Mouse (Mus musculus) liver, embryonic 12.5 days (tissue): ENCODE data around the gene Tcta. TPM values are rescaled to one million over a fixed set of nuclear protein-coding genes. Genes with fewer than 3 reads are reported as not detected.

Experiments used
- ATAC-seq: fragments of 200-750 bp; cut with Nextera tagmentation; 2 replicates; pipeline ENCODE4 v1.8.0; 2017; ENCODE audit warnings: moderate number of reproducible peaks, mild to moderate bottlenecking, moderate library complexity
- H3K27ac ChIP-seq: fragments of 300-500 bp; sonication (generic); 2 replicates; pipeline ENCODE4 v1.5.1; 2016; ENCODE audit warnings: mild to moderate bottlenecking
- H3K27me3 ChIP-seq: fragments of 300-500 bp; sonication (generic); replicated peaks from 2 replicates; pipeline ENCODE4 v1.6.1; 2016; ENCODE audit warnings: mild to moderate bottlenecking, moderate library complexity
- H3K36me3 ChIP-seq: fragments of 300-500 bp; sonication (generic); 2 replicates; pipeline ENCODE4 v1.6.1; 2016; ENCODE audit warnings: mild to moderate bottlenecking, moderate library complexity
- H3K4me1 ChIP-seq: fragments of 300-500 bp; sonication (generic); 2 replicates; pipeline ENCODE4 v1.6.1; 2016
- H3K4me2 ChIP-seq: fragments of 300-500 bp; sonication (generic); 2 replicates; pipeline ENCODE4 v1.6.1; 2016; ENCODE audit warnings: mild to moderate bottlenecking, moderate library complexity
- H3K4me3 ChIP-seq: fragments of 300-500 bp; sonication (generic); 2 replicates; pipeline ENCODE4 v1.5.1; 2016; ENCODE audit warnings: mild to moderate bottlenecking, moderate library complexity
- H3K9ac ChIP-seq: fragments of 300-500 bp; sonication (generic); 2 replicates; pipeline ENCODE4 v1.6.1; 2016; ENCODE audit warnings: mild to moderate bottlenecking, moderate library complexity
- H3K9me3 ChIP-seq: fragments of 300-500 bp; sonication (generic); replicated peaks from 2 replicates; pipeline ENCODE4 v1.6.1; 2016; ENCODE audit warnings: mild to moderate bottlenecking, moderate library complexity
- WGBS: fragments of 180-500 bp; shearing (Covaris S2); methylation state at CpG from one replicate; pipeline ENCODE4 v1.1.7; 2016; ENCODE audit not compliant: insufficient replicate concordance; 5-methylcytosine and 5-hydroxymethylcytosine counted together
- polyA plus RNA-seq: library from polyadenylated mRNA; unstranded; fragments of >200 nt; fragmentation: Nextera tagmentation; extraction: Ambion mirVana; gene quantifications from 2 replicates; pipeline ENCODE4 v1.2.1, GENCODE M21; 2016

Gene Tcta
- 13.4 TPM in 2 replicates for polyA plus RNA-seq

DNA sequence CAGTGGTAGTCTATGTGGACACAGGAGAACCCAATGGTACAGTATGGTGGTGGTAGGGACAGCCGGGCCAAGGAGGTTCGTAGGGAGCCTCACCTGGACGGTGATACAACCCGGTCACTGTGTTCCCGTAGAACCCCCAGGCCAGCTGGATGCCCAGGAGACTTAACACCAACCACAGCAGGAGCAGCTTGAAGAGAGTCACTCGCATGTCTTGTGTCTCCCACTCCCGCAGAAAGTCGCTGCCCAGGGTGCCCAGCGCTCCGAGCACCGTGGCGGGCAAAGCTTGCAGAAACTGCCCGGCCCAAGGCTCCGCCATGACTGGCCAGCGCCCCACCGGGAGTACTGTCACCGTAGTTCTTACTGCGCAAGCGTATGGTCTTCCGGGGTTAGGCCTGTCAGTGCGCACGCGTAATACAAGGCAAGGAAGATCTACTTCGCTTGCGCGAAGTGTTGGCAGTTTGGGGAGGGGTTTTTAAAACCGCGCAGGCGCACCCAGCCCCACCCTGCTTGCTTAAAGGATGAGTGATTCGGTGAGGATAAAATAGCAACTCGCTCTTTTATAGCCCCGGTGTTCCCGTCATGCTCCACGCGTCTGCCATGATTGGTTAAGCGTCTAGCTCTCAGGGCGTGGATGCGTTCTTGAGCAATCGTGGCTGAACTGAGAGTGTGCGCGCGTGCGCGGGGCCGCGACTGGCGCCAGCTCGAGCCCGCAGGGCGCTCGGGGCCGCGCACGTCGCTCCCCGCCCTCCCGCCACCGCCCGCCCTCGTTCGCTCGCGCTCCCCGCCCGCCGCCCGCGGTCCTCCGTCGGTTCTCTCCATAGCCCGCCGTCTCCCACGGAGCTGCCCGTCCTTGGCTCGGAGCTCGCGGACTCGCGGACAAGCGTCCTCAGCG, at the start of gene Tcta, which contains the start of gene Rhoa:
Tcta (minus strand) TSS at position 532 of the 892 bp plus-strand sequence.
Rhoa (plus strand) TSS at position 501 of the 892 bp plus-strand sequence.
- H3K4me1 ChIP-seq = peaks cover 49% of the 10 kb centered on the region
- H3K9me3 ChIP-seq = no peaks in the 10 kb centered on the region
- under 1% methylated on average over 81 of the region's 81 CpGs for WGBS

GRCm38 (mm10) chr9:108349727-108350126, 43.8 kb upstream of the Tcta start:
- WGBS = 39% methylated on average over 4 of the region's 4 CpGs
- Histone ChIP-seq H3K27me3 (no peaks in the 10 kb centered on the region), H3K4me2 (peak overlapping the region; percentile 84), H3K27ac (peak overlapping the region; percentile 97), H3K36me3 (peaks cover 52% of the 10 kb centered on the region), H3K9me3 (no peaks in the 10 kb centered on the region), H3K9ac (peak overlapping the region; percentile 89), H3K4me1 (peaks cover 47% of the 10 kb centered on the region), H3K4me3 (peak overlapping the region; percentile 89)
- ATAC-seq = peak; percentile 33; the same call in 1 of the 2 replicates

More for the DNA sequence above, at the start of gene Tcta, which contains the start of gene Rhoa:
- Histone ChIP-seq H3K4me2 (peak within 1 kb of the TSS; percentile 92), H3K27ac (peak within 1 kb of the TSS; percentile 100), H3K9ac (peak within 1 kb of the TSS; percentile 99), H3K4me3 (peak within 1 kb of the TSS; percentile 94), H3K27me3 (no peaks in the 10 kb centered on the region), H3K36me3 (peaks cover 38% of the 10 kb centered on the region)
- ATAC-seq = peak; percentile 88

- H3K9ac ChIP-seq = peak overlapping the region; percentile 89
- H3K27me3 ChIP-seq = no peaks in the 10 kb centered on the region
- H3K9me3 ChIP-seq = no peaks in the 10 kb centered on the region
- peak overlapping the region; percentile 84 for H3K4me2 ChIP-seq
- no peak for ATAC-seq
- peaks cover 37% of the 10 kb centered on the region for H3K36me3 ChIP-seq
- H3K4me3 ChIP-seq = peak overlapping the region; percentile 89
- peaks cover 61% of the 10 kb centered on the region for H3K4me1 ChIP-seq
- peak overlapping the region; percentile 97 for H3K27ac ChIP-seq
- 3% methylated on average over 14 of the region's 14 CpGs for WGBS
Measured at GRCm38 (mm10) chr9:108348290-108348680, 42.3 kb upstream of the Tcta start.

DNA sequence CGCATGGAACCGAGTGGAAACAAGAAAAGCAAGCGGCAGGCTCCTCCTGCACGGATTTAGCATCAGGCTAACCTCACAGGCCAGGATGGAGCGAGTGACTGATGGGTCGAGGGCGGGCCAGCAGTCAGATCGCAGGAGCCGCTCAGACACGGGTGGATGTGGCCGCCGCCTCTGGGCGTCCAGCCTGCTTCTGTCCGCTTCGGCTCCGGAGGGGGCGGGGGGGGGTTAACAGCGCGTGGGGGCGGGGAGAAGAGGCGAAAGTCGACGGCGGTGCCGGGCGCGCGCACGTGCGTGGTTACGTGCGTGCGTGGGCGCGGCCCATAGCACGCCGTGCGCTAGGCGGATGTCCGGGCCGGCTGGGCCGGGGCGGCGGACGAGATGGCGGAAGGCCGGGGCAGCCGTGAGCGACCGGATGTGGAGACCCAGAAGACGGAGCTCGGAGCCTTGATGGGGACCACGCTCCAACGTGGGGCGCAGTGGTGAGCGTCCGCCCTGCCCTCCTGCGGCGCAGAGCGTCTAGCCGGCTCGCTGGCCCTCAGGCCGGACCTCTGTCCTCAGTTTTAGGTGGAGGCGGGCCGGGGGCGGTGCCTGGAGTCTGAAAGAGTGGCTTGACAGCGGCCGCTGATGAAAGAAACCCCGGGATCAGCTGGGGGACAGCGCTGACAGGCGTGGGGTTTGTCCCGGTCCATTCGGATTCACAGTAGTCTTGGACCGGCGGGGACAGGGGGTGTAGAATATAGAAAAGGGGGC, 41.8 kb upstream of the Tcta start, which contains the start of gene Usp4:
Usp4 (plus strand) TSS at position 314 of the 750 bp plus-strand sequence.
- under 1% methylated on average over 75 of the region's 75 CpGs for WGBS

GRCm38 (mm10) chr9:108347024-108347423, 41.1 kb upstream of the Tcta start:
- H3K9ac ChIP-seq = peak overlapping the region; percentile 89
- WGBS = 6% methylated on average over 11 of the region's 11 CpGs

More for the DNA sequence above, 41.8 kb upstream of the Tcta start, which contains the start of gene Usp4:
- H3K27me3 ChIP-seq = no peaks in the 10 kb centered on the region
- H3K9ac ChIP-seq = peak within 1 kb of the TSS; percentile 89
- H3K4me2 ChIP-seq = peak within 1 kb of the TSS; percentile 84
- H3K36me3 ChIP-seq = peaks cover 32% of the 10 kb centered on the region
- no peaks in the 10 kb centered on the region for H3K9me3 ChIP-seq
- peak within 1 kb of the TSS; percentile 97 for H3K27ac ChIP-seq
- H3K4me3 ChIP-seq = peak within 1 kb of the TSS; percentile 89
- H3K4me1 ChIP-seq = peaks cover 67% of the 10 kb centered on the region
- ATAC-seq = peak; percentile 88

GRCm38 (mm10) chr9:108344471-108344870, 38.5 kb upstream of the Tcta start:
- H3K4me1 ChIP-seq = peaks cover 76% of the 10 kb centered on the region
- H3K27me3 ChIP-seq = no peaks in the 10 kb centered on the region
- no peak overlapping the region for H3K4me3 ChIP-seq
- ATAC-seq = no peak
- H3K4me2 ChIP-seq = peak overlapping the region; percentile 71
- peak overlapping the region; percentile 98 for H3K9ac ChIP-seq
- 81% methylated on average over 4 of the region's 4 CpGs for WGBS
- H3K9me3 ChIP-seq = no peaks in the 10 kb centered on the region
- peaks cover 23% of the 10 kb centered on the region for H3K36me3 ChIP-seq
- peak overlapping the region; percentile 100 for H3K27ac ChIP-seq

More at GRCm38 (mm10) chr9:108347024-108347423, 41.1 kb upstream of the Tcta start:
- H3K27ac ChIP-seq = peak overlapping the region; percentile 97
- no peak for ATAC-seq
- no peaks in the 10 kb centered on the region for H3K27me3 ChIP-seq
- peak overlapping the region; percentile 84 for H3K4me2 ChIP-seq
- no peaks in the 10 kb centered on the region for H3K9me3 ChIP-seq
- H3K36me3 ChIP-seq = peaks cover 25% of the 10 kb centered on the region
- peak overlapping the region; percentile 89 for H3K4me3 ChIP-seq
- H3K4me1 ChIP-seq = peaks cover 74% of the 10 kb centered on the region

- peak overlapping the region; percentile 71 for H3K4me2 ChIP-seq
Measured at GRCm38 (mm10) chr9:108343835-108344234, 37.9 kb upstream of the Tcta start.

DNA sequence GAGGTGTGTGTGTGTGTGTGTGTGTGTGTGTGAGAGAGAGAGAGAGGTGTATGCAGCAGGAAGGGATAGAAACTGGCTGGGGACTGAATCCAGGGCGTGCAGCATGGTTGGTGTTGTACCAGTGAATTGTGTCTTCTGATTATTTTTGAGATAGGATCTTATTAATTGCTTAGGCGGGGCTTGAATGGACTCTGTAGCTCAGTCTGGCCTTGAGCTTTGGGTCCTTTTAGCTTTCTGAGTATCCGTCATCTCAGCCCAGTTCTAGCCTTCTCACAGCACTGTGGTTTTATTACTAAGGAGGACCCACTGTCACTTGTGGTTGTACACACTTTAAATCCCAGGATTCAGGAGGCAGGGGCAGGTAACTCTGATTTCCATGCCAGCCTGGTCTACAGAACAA, 37.4 kb upstream of the Tcta start:
- Histone ChIP-seq H3K9me3 (no peaks in the 10 kb centered on the region), H3K4me3 (no peak overlapping the region; the same call in 1 of the 2 replicates), H3K27ac (peak overlapping the region; percentile 100), H3K9ac (peak overlapping the region; percentile 98), H3K4me1 (peaks cover 71% of the 10 kb centered on the region), H3K36me3 (peaks cover 29% of the 10 kb centered on the region), H3K4me2 (peak overlapping the region; percentile 71), H3K27me3 (no peaks in the 10 kb centered on the region)
- 68% methylated on average over 3 of the region's 3 CpGs for WGBS
- no peak for ATAC-seq

More at GRCm38 (mm10) chr9:108343835-108344234, 37.9 kb upstream of the Tcta start:
- H3K4me3 ChIP-seq = no peak overlapping the region
- peak overlapping the region; percentile 98 for H3K9ac ChIP-seq
- ATAC-seq = no peak
- peak overlapping the region; percentile 100 for H3K27ac ChIP-seq
- 52% methylated on average over 1 of the region's 1 CpGs for WGBS
- H3K36me3 ChIP-seq = peaks cover 26% of the 10 kb centered on the region
- H3K27me3 ChIP-seq = no peaks in the 10 kb centered on the region
- peaks cover 70% of the 10 kb centered on the region for H3K4me1 ChIP-seq
- no peaks in the 10 kb centered on the region for H3K9me3 ChIP-seq

DNA sequence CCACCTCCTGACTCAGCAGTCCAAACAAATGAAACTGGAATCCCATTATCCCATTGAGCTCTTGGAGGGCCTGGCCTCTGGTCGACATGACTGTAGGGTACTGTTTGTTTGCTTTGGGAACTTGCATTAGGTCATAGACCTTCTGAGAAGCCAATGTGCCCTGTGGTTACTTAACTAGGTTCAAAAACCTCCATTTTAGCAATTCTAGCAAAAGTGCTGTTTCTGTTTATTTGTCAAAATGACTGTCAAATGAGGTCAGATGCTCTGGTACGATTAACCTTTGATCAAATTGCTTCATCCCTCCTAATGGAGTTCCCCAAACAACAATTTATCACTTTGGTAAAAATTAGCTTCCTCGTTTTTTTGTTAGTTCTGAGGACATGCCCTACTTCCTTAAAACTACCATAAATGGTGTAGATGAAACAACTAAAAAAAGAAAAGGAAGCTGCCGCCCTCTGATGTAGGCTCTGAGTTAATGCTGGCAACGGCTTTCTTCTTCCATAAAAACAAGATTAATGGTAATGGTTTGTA, 36.4 kb upstream of the Tcta start:
- no peaks in the 10 kb centered on the region for H3K9me3 ChIP-seq
- WGBS = 19% methylated on average over 5 of the region's 5 CpGs
- H3K4me2 ChIP-seq = peak overlapping the region; percentile 71
- H3K27ac ChIP-seq = peak overlapping the region; percentile 100
- peak overlapping the region; percentile 86 for H3K4me3 ChIP-seq
- peak overlapping the region; percentile 98 for H3K9ac ChIP-seq
- H3K4me1 ChIP-seq = peaks cover 80% of the 10 kb centered on the region
- no peaks in the 10 kb centered on the region for H3K27me3 ChIP-seq
- no peak for ATAC-seq
- H3K36me3 ChIP-seq = peaks cover 37% of the 10 kb centered on the region

DNA sequence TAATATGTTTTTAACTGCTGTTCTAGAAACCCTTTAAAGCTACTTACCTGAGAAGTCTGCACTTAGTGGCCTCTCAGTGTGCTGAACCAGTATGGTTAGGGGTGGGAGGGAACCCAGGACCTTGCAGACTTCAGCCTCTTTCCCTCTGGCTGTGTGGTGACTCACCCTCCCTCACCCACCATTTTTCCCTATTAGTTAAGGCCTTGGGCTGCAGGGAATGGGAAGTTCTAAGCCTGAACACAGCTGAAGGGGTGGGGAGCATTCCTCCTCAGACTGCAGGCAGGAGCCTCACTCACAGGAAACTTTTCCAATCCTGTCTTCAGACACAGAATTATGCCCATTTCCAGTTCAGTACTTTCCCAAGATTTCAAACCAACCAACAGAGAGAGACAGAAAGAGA, 35.8 kb upstream of the Tcta start:
- peak overlapping the region; percentile 86 for H3K4me3 ChIP-seq
- ATAC-seq = no peak
- no peaks in the 10 kb centered on the region for H3K27me3 ChIP-seq
- peak overlapping the region; percentile 100 for H3K27ac ChIP-seq
- no peaks in the 10 kb centered on the region for H3K9me3 ChIP-seq
- peak overlapping the region; percentile 71 for H3K4me2 ChIP-seq
- H3K9ac ChIP-seq = peak overlapping the region; percentile 98
- H3K4me1 ChIP-seq = peaks cover 78% of the 10 kb centered on the region
- H3K36me3 ChIP-seq = peaks cover 40% of the 10 kb centered on the region

GRCm38 (mm10) chr9:108341139-108341475, 35.1 kb upstream of the Tcta start:
- no peak for ATAC-seq
- peaks cover 47% of the 10 kb centered on the region for H3K36me3 ChIP-seq
- no peaks in the 10 kb centered on the region for H3K9me3 ChIP-seq
- 43% methylated on average over 5 of the region's 5 CpGs for WGBS
- H3K27me3 ChIP-seq = no peaks in the 10 kb centered on the region
- H3K4me2 ChIP-seq = peak overlapping the region; percentile 71
- H3K9ac ChIP-seq = peak overlapping the region; percentile 98
- peak overlapping the region; percentile 86 for H3K4me3 ChIP-seq
- peak overlapping the region; percentile 100 for H3K27ac ChIP-seq
- H3K4me1 ChIP-seq = peaks cover 73% of the 10 kb centered on the region
